ENCODE assay signal across 9 mouse cellular contexts in the genomic region with DNA sequence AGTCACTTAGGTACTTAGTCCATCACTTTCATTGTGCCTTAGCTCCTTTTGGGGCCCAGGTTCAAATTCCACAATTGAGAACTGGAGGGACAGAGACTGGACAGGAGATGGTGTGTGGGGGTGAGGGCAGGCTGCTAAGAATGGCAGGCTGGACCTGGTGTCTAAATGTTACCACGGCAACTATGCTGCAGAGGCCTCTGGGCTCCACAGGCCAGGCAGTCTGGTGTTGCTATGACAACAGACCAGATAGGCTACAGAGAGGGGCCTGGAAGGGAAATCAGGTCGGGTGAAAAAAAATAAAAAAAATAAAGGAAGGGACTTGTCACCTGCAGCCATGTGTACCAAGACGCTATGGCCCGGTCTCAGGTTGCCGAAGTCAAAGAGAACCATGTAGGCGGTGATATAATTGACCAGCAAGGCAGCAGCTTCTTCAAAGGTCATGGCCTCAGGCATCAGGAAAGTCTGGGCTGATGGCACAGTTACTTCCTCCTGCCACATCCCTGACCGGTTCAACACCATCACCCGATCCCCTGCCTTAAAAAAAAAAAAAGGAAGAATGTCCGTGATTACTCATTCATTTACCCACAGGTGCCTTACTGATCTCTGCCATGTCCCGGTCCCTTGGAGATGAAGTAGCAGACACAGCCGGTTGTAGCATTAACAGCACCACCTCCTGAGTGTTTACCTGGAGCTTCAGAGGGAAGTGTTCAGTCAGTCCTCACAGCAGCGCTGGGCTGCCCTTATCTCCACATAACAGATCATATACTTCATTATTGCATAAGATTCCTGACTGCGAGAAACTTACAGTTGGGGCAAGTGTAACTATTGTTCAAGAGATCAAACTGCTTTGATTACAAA. TPM values are rescaled to one million over a fixed set of nuclear protein-coding genes. Genes with fewer than 3 reads are reported as not detected.
DNase-seq lines count a peak whose midpoint lies in the region; ATAC-seq lines count a peak whose summit lies in the region.
"Had no signal": no experiment of that assay in that cellular context is flagged by ENCODE, and none has a peak within 500 bp of the region (broad histone marks: within the 10 kb centered on the region; RNA-seq: fewer than 3 reads in every experiment).

No protein-coding gene starts in this region.

- 25% methylated on average over 13 of the region's 13 CpGs for WGBS in hindbrain, embryonic 14.5 days
- 25% methylated on average over 13 of the region's 13 CpGs for WGBS in midbrain, embryonic 13.5 days

- H3K27ac ChIP-seq in hindbrain, embryonic 14.5 days: peak overlapping the region; percentile 51; the same call in 1 of the 2 replicates
- peak overlapping the region; percentile 63 for H3K27ac ChIP-seq in midbrain, embryonic 13.5 days

- ATAC-seq in hindbrain, embryonic 14.5 days (ENCODE audit: low FRiP score): no peak
- peak; percentile 53; the same call in 1 of the 2 replicates for ATAC-seq in midbrain, embryonic 13.5 days

- H3K9ac ChIP-seq in hindbrain, embryonic 14.5 days: peak overlapping the region; percentile 84; the same call in 1 of the 2 replicates
- H3K9ac ChIP-seq in midbrain, embryonic 13.5 days (replicated peaks): peak overlapping the region; percentile 44

- peaks cover 34% of the 10 kb centered on the region for H3K4me1 ChIP-seq in hindbrain, embryonic 14.5 days (replicated peaks; ENCODE audit: control insufficient read depth, insufficient read depth, low read length)
- H3K4me1 ChIP-seq in midbrain, embryonic 13.5 days (replicated peaks): peaks cover 53% of the 10 kb centered on the region

- peak overlapping the region; percentile 80 for H3K4me2 ChIP-seq in hindbrain, embryonic 14.5 days (replicated peaks)
- peak overlapping the region; percentile 82 for H3K4me2 ChIP-seq in midbrain, embryonic 13.5 days (replicated peaks)

- H3K4me3 ChIP-seq in hindbrain, embryonic 14.5 days (replicated peaks; ENCODE audit: low read length): peak overlapping the region; percentile 64
- peak overlapping the region; percentile 95 for H3K4me3 ChIP-seq in midbrain, embryonic 13.5 days (replicated peaks)

- H3K27me3 ChIP-seq in hindbrain, embryonic 14.5 days (ENCODE audit: control insufficient read depth, insufficient read depth, low read length): no peaks in the 10 kb centered on the region
- no peaks in the 10 kb centered on the region for H3K27me3 ChIP-seq in midbrain, embryonic 13.5 days

- H3K9me3 ChIP-seq in hindbrain, embryonic 14.5 days (ENCODE audit: control insufficient read depth, low read length): no peaks in the 10 kb centered on the region
- H3K9me3 ChIP-seq in midbrain, embryonic 13.5 days: no peaks in the 10 kb centered on the region

- peaks cover 53% of the 10 kb centered on the region for H3K36me3 ChIP-seq in hindbrain, embryonic 14.5 days (replicated peaks; ENCODE audit: control insufficient read depth, insufficient read depth)
- peaks cover 48% of the 10 kb centered on the region for H3K36me3 ChIP-seq in midbrain, embryonic 13.5 days

- peak; percentile 38 to 70 for DNase-seq in adrenal gland, adult (ENCODE audit: inconsistent age in 2 of 2, low spot score in 1 of 2)
- no peak for DNase-seq in adrenal gland, postnatal 10 days
- DNase-seq in brain, adult 2 months (ENCODE audit: low read depth, low spot score): peak; percentile 65
- peak; percentile 44 for DNase-seq in hindbrain, embryonic 14.5 days (ENCODE audit: low spot score)
- no peak for DNase-seq in c-Kit-positive CD71-positive TER-119-positive erythroid progenitor cells, embryonic 14.5 days (ENCODE audit: low spot score)
- no peak for DNase-seq in gastrocnemius, postnatal 25 days
- DNase-seq in layer of hippocampus, adult 18-20 months (ENCODE audit: low spot score in 2 of 2): no peak
- DNase-seq: kidney, postnatal 14 days had no signal

RNA-seq across cellular contexts. Expression of gene Rnd2, which starts 2.0 kb away (rescaled TPM):
- 10 to 100 TPM; 10.6 to 11.0 TPM for total RNA-seq in adrenal gland, postnatal 10 days (2021)
- 51.0 and 52.5 TPM in 2 replicates for polyA plus RNA-seq in hindbrain, embryonic 14.5 days (2014; fragmentation: Nextera tagmentation; extraction: Ambion mirVana)
- 102 and 117 TPM in 2 replicates for polyA plus RNA-seq in midbrain, embryonic 13.5 days (2015; fragmentation: Nextera tagmentation; extraction: Ambion mirVana)
- 1 to 10 TPM; 2.9 to 3.6 TPM for total RNA-seq in gastrocnemius, postnatal 25 days (2021)
- 100 to 1,000 TPM; 111 to 120 TPM for total RNA-seq in layer of hippocampus, adult 18-20 months (2021)

RNA-seq across cellular contexts. Expression of gene Vat1, which starts 3.2 kb away (rescaled TPM):
- total RNA-seq in adrenal gland, postnatal 10 days (2021): 10 to 100 TPM; 79.4 to 87.3 TPM
- polyA plus RNA-seq in hindbrain, embryonic 14.5 days (2014; fragmentation: Nextera tagmentation; extraction: Ambion mirVana): 99.9 and 117 TPM in 2 replicates
- 79.5 and 91.5 TPM in 2 replicates for polyA plus RNA-seq in midbrain, embryonic 13.5 days (2015; fragmentation: Nextera tagmentation; extraction: Ambion mirVana)
- 10 to 100 TPM; 13.1 to 19.3 TPM for total RNA-seq in gastrocnemius, postnatal 25 days (2021)
- 10 to 100 TPM; 32.1 to 33.8 TPM for total RNA-seq in layer of hippocampus, adult 18-20 months (2021)

RNA-seq across cellular contexts. Expression of gene Ifi35, which starts 14.6 kb away (rescaled TPM):
- total RNA-seq in adrenal gland, postnatal 10 days (2021): 10 to 100 TPM; 23.0 to 24.9 TPM
- polyA plus RNA-seq in hindbrain, embryonic 14.5 days (2014; fragmentation: Nextera tagmentation; extraction: Ambion mirVana): 2.6 and 5.4 TPM in 2 replicates
- polyA plus RNA-seq in midbrain, embryonic 13.5 days (2015; fragmentation: Nextera tagmentation; extraction: Ambion mirVana): 2.2 and 2.3 TPM in 2 replicates
- 10 to 100 TPM in 1 of 2 experiments, 1 to 10 TPM in 1; 8.5 to 10.8 TPM for total RNA-seq in gastrocnemius, postnatal 25 days (2021)
- total RNA-seq in layer of hippocampus, adult 18-20 months (2021): 1 to 10 TPM; 2.4 to 2.7 TPM

RNA-seq across cellular contexts. Expression of gene Rpl27, which starts 20.7 kb away (rescaled TPM):
- total RNA-seq in adrenal gland, postnatal 10 days (2021): 10 to 100 TPM; 75.5 to 92.7 TPM
- polyA plus RNA-seq in hindbrain, embryonic 14.5 days (2014; fragmentation: Nextera tagmentation; extraction: Ambion mirVana): 248 and 297 TPM in 2 replicates
- 303 and 310 TPM in 2 replicates for polyA plus RNA-seq in midbrain, embryonic 13.5 days (2015; fragmentation: Nextera tagmentation; extraction: Ambion mirVana)
- 10 to 100 TPM; 40.6 to 42.5 TPM for total RNA-seq in gastrocnemius, postnatal 25 days (2021)
- total RNA-seq in layer of hippocampus, adult 18-20 months (2021): 10 to 100 TPM; 40.7 to 42.5 TPM

RNA-seq across cellular contexts. Expression of gene Ptges3l, which starts 37.7 kb away (rescaled TPM):
- total RNA-seq in adrenal gland, postnatal 10 days (2021): 1 to 10 TPM; 5.6 to 9.5 TPM
- polyA plus RNA-seq in hindbrain, embryonic 14.5 days (2014; fragmentation: Nextera tagmentation; extraction: Ambion mirVana): 1.9 and 2.2 TPM in 2 replicates
- polyA plus RNA-seq in midbrain, embryonic 13.5 days (2015; fragmentation: Nextera tagmentation; extraction: Ambion mirVana): 2.0 and 2.6 TPM in 2 replicates
- total RNA-seq in gastrocnemius, postnatal 25 days (2021): 100 to 1,000 TPM; 106 to 110 TPM
- 1 to 10 TPM in 1 of 2 experiments, under 1 TPM in 1; 0.99 to 2.0 TPM for total RNA-seq in layer of hippocampus, adult 18-20 months (2021)

Comparison
In these comparisons a context has a peak if more than half of its experiments do, and no peak if none do; other contexts are left out.
1. DNase-seq: peak in adrenal gland, adult (2 of 2), brain, adult 2 months (single experiment) and hindbrain, embryonic 14.5 days (single experiment); none in adrenal gland, postnatal 10 days (single experiment), c-Kit-positive CD71-positive TER-119-positive erythroid progenitor cells, embryonic 14.5 days (single experiment), gastrocnemius, postnatal 25 days (single experiment) and layer of hippocampus, adult 18-20 months (0 of 2).
2. RNA of gene Rnd2, which starts 2.0 kb away (total RNA-seq): 111 to 120 TPM in layer of hippocampus, adult 18-20 months; 10.6 to 11.0 TPM in adrenal gland, postnatal 10 days and 2.9 to 3.6 TPM in gastrocnemius, postnatal 25 days; every median in the first group is over 4 times any median in the second.